ENCODE assay signal across 8 mouse cellular contexts in genomic region chr11:65268310-65268709, GRCm38 (mm10). TPM values are rescaled to one million over a fixed set of nuclear protein-coding genes. Genes with fewer than 3 reads are reported as not detected.
DNase-seq lines count a peak whose midpoint lies in the region; ATAC-seq and TF ChIP-seq lines count a peak whose summit lies in the region.

No protein-coding gene starts in this region.

- no peak for ATAC-seq in liver, postnatal 0 days
- ATAC-seq in liver, embryonic 12.5 days, result no peak
- no peak for ATAC-seq in intestine, embryonic 15.5 days
- no peak for ATAC-seq in stomach, embryonic 16.5 days (ENCODE audit: insufficient read depth, low FRiP score)

- H3K4me3 ChIP-seq in liver, postnatal 0 days (ENCODE audit: low read depth, low read length), result no peak overlapping the region
- H3K4me3 ChIP-seq in liver, embryonic 12.5 days, result no peak overlapping the region
- peak overlapping the region; percentile 44 for H3K4me3 ChIP-seq in intestine, embryonic 15.5 days (replicated peaks)
- H3K4me3 ChIP-seq in stomach, embryonic 16.5 days (replicated peaks; ENCODE audit: low read length), result peak overlapping the region; percentile 58

- H3K9ac ChIP-seq in liver, postnatal 0 days (replicated peaks), result no peak overlapping the region
- no peak overlapping the region for H3K9ac ChIP-seq in liver, embryonic 12.5 days
- no peak overlapping the region for H3K9ac ChIP-seq in intestine, embryonic 15.5 days
- H3K9ac ChIP-seq in stomach, embryonic 16.5 days (ENCODE audit: low read length), result peak overlapping the region; percentile 60

- H3K4me1 ChIP-seq in liver, postnatal 0 days (ENCODE audit: insufficient read depth), result no peaks in the 10 kb centered on the region
- no peaks in the 10 kb centered on the region for H3K4me1 ChIP-seq in liver, embryonic 12.5 days
- H3K4me1 ChIP-seq in intestine, embryonic 15.5 days (replicated peaks), result 0 out of 2 replicates have a peak, but pooled peaks cover 9% of the 10 kb centered on the region
- peaks cover 10% of the 10 kb centered on the region for H3K4me1 ChIP-seq in stomach, embryonic 16.5 days (ENCODE audit: control insufficient read depth, insufficient read depth, low read length)

- WGBS in liver, postnatal 0 days (ENCODE audit: insufficient replicate concordance), result 45% methylated on average over 4 of the region's 4 CpGs
- 44% methylated on average over 4 of the region's 4 CpGs for WGBS in liver, embryonic 12.5 days (ENCODE audit: insufficient replicate concordance)
- 42% methylated on average over 4 of the region's 4 CpGs for WGBS in intestine, embryonic 15.5 days
- whole genome bisulfite sequencing in stomach, embryonic 16.5 days, result 24% methylated on average over 4 of the region's 4 CpGs

- no peaks in the 10 kb centered on the region for H3K36me3 ChIP-seq in liver, postnatal 0 days (replicated peaks; ENCODE audit: insufficient read depth, low read length)
- no peaks in the 10 kb centered on the region for H3K36me3 ChIP-seq in liver, embryonic 12.5 days
- no peaks in the 10 kb centered on the region for H3K36me3 ChIP-seq in intestine, embryonic 15.5 days
- H3K36me3 ChIP-seq in stomach, embryonic 16.5 days (ENCODE audit: control insufficient read depth, insufficient read depth, low read length), result no peaks in the 10 kb centered on the region

- no peak overlapping the region for H3K4me2 ChIP-seq in liver, postnatal 0 days (ENCODE audit: low read depth, low read length)
- no peak overlapping the region for H3K4me2 ChIP-seq in liver, embryonic 12.5 days
- H3K4me2 ChIP-seq in intestine, embryonic 15.5 days (replicated peaks), result peak overlapping the region; percentile 71
- peak overlapping the region; percentile 69 for H3K4me2 ChIP-seq in stomach, embryonic 16.5 days (ENCODE audit: low read depth, low read length)

- no peaks in the 10 kb centered on the region for H3K9me3 ChIP-seq in liver, postnatal 0 days (ENCODE audit: low read length)
- no peaks in the 10 kb centered on the region for H3K9me3 ChIP-seq in liver, embryonic 12.5 days (replicated peaks)
- no peaks in the 10 kb centered on the region for H3K9me3 ChIP-seq in intestine, embryonic 15.5 days
- no peaks in the 10 kb centered on the region for H3K9me3 ChIP-seq in stomach, embryonic 16.5 days (replicated peaks; ENCODE audit: control insufficient read depth, low read length)

- TF ChIP-seq CTCF in liver, postnatal 0 days (IDR thresholded peaks at IDR 0.05; ENCODE audit: low read depth), result peak; percentile 40

- H3K27me3 ChIP-seq in liver, postnatal 0 days (ENCODE audit: insufficient read depth, low read length), result peaks cover 18% of the 10 kb centered on the region
- H3K27me3 ChIP-seq in liver, embryonic 12.5 days (replicated peaks), result peaks cover 35% of the 10 kb centered on the region
- no peaks in the 10 kb centered on the region for H3K27me3 ChIP-seq in intestine, embryonic 15.5 days (replicated peaks)
- H3K27me3 ChIP-seq in stomach, embryonic 16.5 days (ENCODE audit: control insufficient read depth, insufficient read depth, low read length), result peaks cover 13% of the 10 kb centered on the region; the same call in 1 of the 2 replicates

- peak; percentile 8 for DNase-seq in cerebellum, adult 11 months
- no peak for DNase-seq in cerebellum, postnatal 4 days (ENCODE audit: low spot score in 2 of 2)
- no peak for DNase-seq in liver, postnatal 0 days
- DNase-seq in B cell, adult 2 months, result no peak
- DNase-seq in urinary bladder, postnatal 14 days (ENCODE audit: low spot score), result no peak

- TF ChIP-seq EP300 in liver, postnatal 0 days (IDR thresholded peaks at IDR 0.05; ENCODE audit: low read depth), result no peak

- H3K27ac ChIP-seq in liver, postnatal 0 days (ENCODE audit: low read depth), result no peak overlapping the region
- no peak overlapping the region for H3K27ac ChIP-seq in liver, embryonic 12.5 days
- H3K27ac ChIP-seq in intestine, embryonic 15.5 days, result no peak overlapping the region
- peak overlapping the region; percentile 2; the same call in 1 of the 2 replicates for H3K27ac ChIP-seq in stomach, embryonic 16.5 days (ENCODE audit: low read length)

RNA-seq across cellular contexts. Expression of gene Myocd, which starts 1.5 kb away (rescaled TPM):
- 0.28 TPM in 1 of 2 replicates, not detected in the other for polyA plus RNA-seq in liver, postnatal 0 days (2015; fragmentation: Nextera tagmentation; extraction: Ambion mirVana)
- polyA plus RNA-seq in liver, embryonic 12.5 days (2016; fragmentation: Nextera tagmentation; extraction: Ambion mirVana), result 0.16 and 0.27 TPM in 2 replicates
- polyA plus RNA-seq in intestine, embryonic 15.5 days (2015; fragmentation: Nextera tagmentation; extraction: Ambion mirVana), result 28.9 and 31.5 TPM in 2 replicates
- polyA plus RNA-seq in stomach, embryonic 16.5 days (2015; fragmentation: Nextera tagmentation; extraction: Ambion mirVana), result 41.5 and 44.7 TPM in 2 replicates

Comparison
In these comparisons a context has a peak if more than half of its experiments do, and no peak if none do; other contexts are left out.
1. H3K4me2 ChIP-seq: peak in intestine, embryonic 15.5 days (single experiment) and stomach, embryonic 16.5 days (single experiment); none in liver, postnatal 0 days (single experiment) and liver, embryonic 12.5 days (single experiment).
2. H3K4me3 ChIP-seq: peak in intestine, embryonic 15.5 days (single experiment) and stomach, embryonic 16.5 days (single experiment); none in liver, postnatal 0 days (single experiment) and liver, embryonic 12.5 days (single experiment).
3. RNA of gene Myocd, which starts 1.5 kb away (polyA plus RNA-seq): 41.5 to 44.7 TPM in stomach, embryonic 16.5 days and 28.9 to 31.5 TPM in intestine, embryonic 15.5 days; 0.28 TPM in liver, postnatal 0 days and 0.16 to 0.27 TPM in liver, embryonic 12.5 days; every median in the first group is over 10 times any median in the second.